Mouse (Mus musculus) CH12.LX (cell line): ENCODE results near the gene Helz2. TPM values are rescaled to one million over a fixed set of nuclear protein-coding genes. Genes with fewer than 3 reads are reported as not detected.

Experiments used
- DNase-seq: peaks from one replicate; pipeline ENCODE4 v3.0.0-alpha.2; 2013; ENCODE audit errors: extremely low read depth
- H3K27ac ChIP-seq: 2 replicates; pipeline ENCODE4 v1.5.1; 2012; ENCODE audit warnings: low read depth, mild to moderate bottlenecking, control low read depth, moderate library complexity; ENCODE audit not compliant: insufficient read depth
- H3K27me3 ChIP-seq: replicated peaks from 2 replicates; pipeline ENCODE3; 2012; ENCODE audit warnings: inconsistent platforms
- H3K36me3 ChIP-seq, 2 experiments: replicated peaks in 1 of 2; 2 replicates each; pipeline versions ENCODE3 to v1.6.1; 2012; ENCODE audit warnings: inconsistent platforms in 1 of 2, low read length in 1 of 2, mild to moderate bottlenecking in 1 of 2, mixed read lengths in 1 of 2, moderate library complexity in 1 of 2; ENCODE audit not compliant: control insufficient read depth in 1 of 2, insufficient read depth in 1 of 2
- H3K4me1 ChIP-seq, 2 experiments: 2 replicates each; pipeline ENCODE4 v1.6.1; 2012; ENCODE audit warnings: inconsistent platforms in 1 of 2, moderate library complexity in 1 of 2; ENCODE audit not compliant: insufficient read depth in 2 of 2, control insufficient read depth in 1 of 2
- H3K4me2 ChIP-seq: 2 replicates; pipeline ENCODE4 v1.6.1; 2012; ENCODE audit warnings: low read depth, mild to moderate bottlenecking, control low read depth; ENCODE audit not compliant: poor library complexity, insufficient read depth, severe bottlenecking
- H3K4me3 ChIP-seq, 3 experiments: fragments of 150-350 bp in 1 of 3; sonication (generic) in 1 of 3; replicated peaks in 1 of 3; 2 replicates each; pipeline versions ENCODE3 to v1.5.1; 2011 to 2012; ENCODE audit warnings: low read depth in 2 of 3, low read length in 2 of 3, mild to moderate bottlenecking in 2 of 3, moderate library complexity in 2 of 3, control low read depth in 1 of 3, improper control_type of control experiment in 1 of 3, inconsistent platforms in 1 of 3, mixed read lengths in 1 of 3; ENCODE audit not compliant: poor library complexity in 1 of 3
- H3K79me2 ChIP-seq: replicated peaks from 2 replicates; pipeline ENCODE4 v1.6.1; 2012; ENCODE audit warnings: mild to moderate bottlenecking, moderate library complexity; ENCODE audit not compliant: control insufficient read depth, poor library complexity, insufficient read depth, severe bottlenecking; ENCODE audit errors: extremely low read depth
- H3K9ac ChIP-seq: 2 replicates; pipeline ENCODE4 v1.6.1; 2012; ENCODE audit warnings: low read depth, mild to moderate bottlenecking, control low read depth, moderate library complexity; ENCODE audit not compliant: insufficient read depth
- H3K9me3 ChIP-seq: replicated peaks from 2 replicates; pipeline ENCODE3; 2012; ENCODE audit warnings: low read length, inconsistent platforms, mixed read lengths
- CTCF ChIP-seq, 2 experiments: IDR thresholded peaks in 1 of 2; conservative IDR thresholded peaks in 1 of 2; 2 replicates each; pipeline ENCODE4 v1.5.1; 2011 to 2012; ENCODE audit warnings: low read depth in 2 of 2, low read length in 2 of 2, improper control_type of control experiment in 1 of 2, inconsistent platforms in 1 of 2, mild to moderate bottlenecking in 1 of 2, moderate library complexity in 1 of 2
- E2F4 ChIP-seq: IDR thresholded peaks from 2 replicates; pipeline ENCODE4 v1.6.1; 2011; ENCODE audit warnings: low read depth, low read length, improper control_type of control experiment; ENCODE audit not compliant: insufficient replicate concordance
- ETS1 ChIP-seq: conservative IDR thresholded peaks from 2 replicates; pipeline ENCODE4 v1.6.1; 2012; ENCODE audit warnings: low read depth, mild to moderate bottlenecking, inconsistent platforms, low read length, improper control_type of control experiment, moderate library complexity
- GABPA ChIP-seq: IDR thresholded peaks from 2 replicates; pipeline ENCODE4 v1.6.1; 2012; ENCODE audit warnings: low read depth, low read length, improper control_type of control experiment, inconsistent platforms; ENCODE audit not compliant: insufficient replicate concordance
- HCFC1 ChIP-seq: IDR thresholded peaks from 2 replicates; pipeline ENCODE4 v1.6.1; 2012; ENCODE audit warnings: low read depth, mild to moderate bottlenecking, inconsistent platforms, low read length, improper control_type of control experiment
- IRF4 ChIP-seq: IDR thresholded peaks from 2 replicates; pipeline ENCODE4 v1.6.1; 2014; ENCODE audit warnings: low read depth, mild to moderate bottlenecking, inconsistent platforms, low read length, improper control_type of control experiment
- MAFK ChIP-seq: IDR thresholded peaks from 2 replicates; pipeline ENCODE4 v1.6.1; 2011; ENCODE audit warnings: low read length, improper control_type of control experiment; ENCODE audit not compliant: insufficient replicate concordance
- MAX ChIP-seq: IDR thresholded peaks from 2 replicates; pipeline ENCODE4 v1.6.1; 2011; ENCODE audit warnings: low read length, improper control_type of control experiment
- MAZ ChIP-seq: IDR thresholded peaks from 2 replicates; pipeline ENCODE4 v1.6.1; 2012; ENCODE audit warnings: low read depth, mild to moderate bottlenecking, inconsistent platforms, low read length, improper control_type of control experiment, moderate library complexity
- MEF2A ChIP-seq: IDR thresholded peaks from 2 replicates; pipeline ENCODE4 v1.6.1; 2014; ENCODE audit warnings: low read depth, mild to moderate bottlenecking, inconsistent platforms, low read length, improper control_type of control experiment, borderline replicate concordance
- MXI1 ChIP-seq: IDR thresholded peaks from 2 replicates; pipeline ENCODE4 v1.6.1; 2011; ENCODE audit warnings: mild to moderate bottlenecking, low read depth, low read length, improper control_type of control experiment
- MYC ChIP-seq: IDR thresholded peaks from 2 replicates; pipeline ENCODE4 v1.6.1; 2011; ENCODE audit warnings: low read depth, mild to moderate bottlenecking, improper control_type of control experiment, low read length
- NELFE ChIP-seq: IDR thresholded peaks from 2 replicates; pipeline ENCODE4 v1.6.1; 2011; ENCODE audit warnings: low read depth, low read length, improper control_type of control experiment
- PAX5 ChIP-seq: IDR thresholded peaks from 2 replicates; pipeline ENCODE4 v1.6.1; 2012; ENCODE audit warnings: low read length, inconsistent platforms, mixed read lengths
- RCOR1 ChIP-seq: conservative IDR thresholded peaks from 2 replicates; pipeline ENCODE4 v1.6.1; 2012; ENCODE audit warnings: low read depth, mild to moderate bottlenecking, inconsistent platforms, low read length, improper control_type of control experiment
- SMC3 ChIP-seq: IDR thresholded peaks from 2 replicates; pipeline ENCODE4 v1.6.1; 2011; ENCODE audit warnings: low read depth, low read length, improper control_type of control experiment
- TBP ChIP-seq: conservative IDR thresholded peaks from 2 replicates; pipeline ENCODE4 v1.6.1; 2011; ENCODE audit warnings: low read depth, low read length, improper control_type of control experiment
- TCF12 ChIP-seq: IDR thresholded peaks from 2 replicates; pipeline ENCODE4 v1.6.1; 2014; ENCODE audit warnings: low read depth, mild to moderate bottlenecking, inconsistent platforms, low read length, improper control_type of control experiment
- UBTF ChIP-seq: IDR thresholded peaks from 2 replicates; pipeline ENCODE4 v1.6.1; 2012; ENCODE audit warnings: low read depth, mild to moderate bottlenecking, inconsistent platforms, low read length, improper control_type of control experiment, moderate library complexity
- USF1 ChIP-seq: IDR thresholded peaks from 2 replicates; pipeline ENCODE4 v1.6.1; 2014; ENCODE audit warnings: low read depth, mild to moderate bottlenecking, inconsistent platforms, low read length, improper control_type of control experiment
- ZC3H11A ChIP-seq: IDR thresholded peaks from 2 replicates; pipeline ENCODE4 v1.6.1; 2012; ENCODE audit warnings: low read depth, mild to moderate bottlenecking, inconsistent platforms, low read length, improper control_type of control experiment
- ZKSCAN1 ChIP-seq: IDR thresholded peaks from 2 replicates; pipeline ENCODE4 v1.6.1; 2012; ENCODE audit warnings: low read depth, inconsistent platforms, low read length, improper control_type of control experiment, borderline replicate concordance
- ZMIZ1 ChIP-seq: IDR thresholded peaks from 2 replicates; pipeline ENCODE4 v1.6.1; 2012; ENCODE audit warnings: low read depth, mild to moderate bottlenecking, inconsistent platforms, low read length, improper control_type of control experiment
- ZNF384 ChIP-seq: IDR thresholded peaks from 2 replicates; pipeline ENCODE4 v1.6.1; 2012; ENCODE audit warnings: low read depth, low read length, improper control_type of control experiment, inconsistent platforms
- dilution Hi-C: fragments of 300-500 bp; cut with MboI; formaldehyde crosslinking; loops from 2 replicates; pipeline ENCODE4 v1.14.3; 2020; ENCODE audit warnings: low sequenced_read_pairs; ENCODE audit not compliant: extremely low pct_unique_long_range_greater_than_20kb, extremely low pct_ligation_motif_present
- in situ Hi-C: fragments of 300-500 bp; cut with MboI; formaldehyde crosslinking; loops from 3 replicates; pipeline ENCODE4 v1.14.3; 2019; ENCODE audit warnings: low sequenced_read_pairs, low pct_ligation_motif_present, low pct_unique_long_range_greater_than_20kb, mixed read lengths
- polyA plus RNA-seq: library from polyadenylated mRNA; unstranded; fragments of >175 nt; gene quantifications from 2 replicates; pipeline ENCODE4 v1.2.1, GENCODE M21; 2012; ENCODE audit warnings: low read depth; ENCODE audit not compliant: insufficient read length
- total RNA-seq, 2 experiments: library from RNA; depleted of rRNA; stranded (reverse); fragments of 300-350 nt in 1 of 2; fragments of >200 nt in 1 of 2; gene quantifications; 2 replicates each; pipeline ENCODE4 v1.2.3; 2012 to 2014

Helz2 gene
- total and polyA plus RNA-seq, 3 experiments = 5.6 to 18.3 (median 18.0) TPM

GRCm38 (mm10) chr2:181216037-181216436, 25.8 kb downstream of the Helz2 start:
- Histone ChIP-seq H3K4me1 (peaks cover 13% of the 10 kb centered on the region in 2 experiments), H3K27me3 (no peaks in the 10 kb centered on the region), H3K9ac (no peak overlapping the region), H3K79me2 (no peaks in the 10 kb centered on the region), H3K4me2 (no peak overlapping the region), H3K36me3 (no peaks in the 10 kb centered on the region), H3K9me3 (no peaks in the 10 kb centered on the region), H3K27ac (no peak overlapping the region), H3K4me3 (no peak overlapping the region)
- no peak for TF ChIP-seq MAZ
- no peak for TF ChIP-seq E2F4
- TF ChIP-seq ETS1 = no peak
- no peak for TF ChIP-seq ZC3H11A
- TF ChIP-seq HCFC1 = no peak
- TF ChIP-seq TCF12 = no peak
- TF ChIP-seq MAX = no peak
- TF ChIP-seq ZNF384 = no peak
- no peak for TF ChIP-seq CTCF (conservative IDR thresholded peaks at IDR 0.05 in 1 of 2, IDR thresholded peaks at IDR 0.05 in 1 of 2; ENCODE audit: low read depth in 2 of 2, low read length in 2 of 2)
- no peak for TF ChIP-seq USF1
- TF ChIP-seq MXI1 = no peak
- no peak for TF ChIP-seq ZMIZ1
- TF ChIP-seq ZKSCAN1 = no peak
- no peak for TF ChIP-seq MEF2A
- TF ChIP-seq PAX5 = no peak
- TF ChIP-seq MYC = no peak
- TF ChIP-seq GABPA = no peak
- TF ChIP-seq MAFK = no peak
- TF ChIP-seq TBP = no peak
- in situ Hi-C loops = no loop called here
- dilution Hi-C loops = no loop called here
- DNase-seq = no peak

- no peaks in the 10 kb centered on the region for H3K36me3 ChIP-seq
- H3K27me3 ChIP-seq = no peaks in the 10 kb centered on the region
- no peak within 1 kb of the TSS for H3K4me3 ChIP-seq
- TF ChIP-seq MXI1 (no peak), ZKSCAN1 (no peak), SMC3 (no peak), TCF12 (no peak), NELFE (no peak), MYC (no peak), TBP (no peak), HCFC1 (no peak), UBTF (no peak), RCOR1 (no peak), IRF4 (no peak)
- H3K4me1 ChIP-seq = peaks cover 0 to 8% of the 10 kb centered on the region in 2 experiments; a peak in 2 of 4 replicates
- dilution Hi-C loops (no loop called here), in situ Hi-C loops (no loop called here)
- no peak within 1 kb of the TSS for H3K27ac ChIP-seq
- H3K4me2 ChIP-seq = no peak within 1 kb of the TSS
- no peak within 1 kb of the TSS for H3K9ac ChIP-seq
- no peaks in the 10 kb centered on the region for H3K9me3 ChIP-seq
- H3K79me2 ChIP-seq = no peaks in the 10 kb centered on the region
- DNase-seq = no peak
Measured at GRCm38 (mm10) chr2:181213021-181213445, 28.8 kb downstream of the Helz2 start, which contains the start of gene Srms. Gene Srms (minus strand): TSS chr2:181213185.
